Mouse (Mus musculus): ENCODE results near the gene Stub1.

DNA sequence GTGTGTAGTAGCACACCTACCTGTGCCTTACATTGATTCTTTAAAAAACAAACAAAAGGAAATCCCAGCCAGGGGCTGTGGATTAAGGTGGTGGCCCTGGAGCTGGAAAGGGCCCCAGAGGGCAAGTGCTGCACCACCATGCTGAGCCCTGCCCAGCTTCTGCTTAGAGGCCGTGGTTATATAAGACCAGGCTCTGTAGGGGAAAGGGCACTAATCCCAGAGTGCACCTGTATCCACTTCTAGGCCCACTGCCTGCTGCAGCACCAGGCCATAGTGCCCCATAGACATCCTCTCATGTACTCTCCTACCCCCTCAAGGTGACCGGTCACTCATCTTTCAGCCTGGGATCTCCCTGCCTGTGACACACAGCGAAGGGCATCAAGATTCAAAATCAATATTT is 33.0 kb upstream of the Stub1 start:
- no peak for TF ChIP-seq CTCF (IDR thresholded peaks at IDR 0.05 in 2 of 3, conservative IDR thresholded peaks at IDR 0.05 in 1 of 3; ENCODE audit: control insufficient read depth in 1 of 3, insufficient read depth in 1 of 3, low read depth in 2 of 3, low read length in 3 of 3, poor library complexity in 1 of 3, severe bottlenecking in 1 of 3)
- TF ChIP-seq USF2 (IDR thresholded peaks at IDR 0.05; ENCODE audit: borderline replicate concordance in 1 of 2, insufficient read depth in 1 of 2, low read depth in 1 of 2, low read length in 2 of 2) = no peak
- no peak for TF ChIP-seq HCFC1 (IDR thresholded peaks at IDR 0.05; ENCODE audit: low read depth, low read length)
